28 mouse cellular contexts compared by ENCODE assay signal in the genomic region with DNA sequence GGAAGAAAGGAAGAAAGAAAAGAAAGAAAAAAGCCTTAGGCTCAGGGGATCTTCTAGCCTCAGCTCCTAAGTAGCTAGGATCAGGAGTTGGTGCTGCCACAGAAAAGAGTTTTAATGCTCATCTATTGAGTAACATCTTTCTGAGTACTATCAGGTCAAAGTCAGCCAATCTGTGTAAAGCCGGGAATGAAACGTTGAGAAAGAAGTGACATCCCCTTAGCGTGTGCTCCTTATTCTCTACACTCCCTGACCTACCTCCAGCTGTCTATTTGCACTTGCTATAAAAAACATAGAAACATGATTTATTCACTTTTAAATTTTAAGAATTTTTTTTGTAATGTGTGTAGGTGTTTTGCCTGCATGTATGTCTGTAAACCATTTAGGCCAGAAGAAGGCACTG.
"Had no signal": no experiment of that assay in that cellular context is flagged by ENCODE, and none has a peak within 500 bp of the region (broad histone marks: within the 10 kb centered on the region; RNA-seq: fewer than 3 reads in every experiment).

No protein-coding gene starts in this region.

- ATAC-seq: forebrain, embryonic 13.5 days; forebrain, embryonic 14.5 days; forebrain, embryonic 15.5 days; forebrain, embryonic 16.5 days; forebrain, postnatal 0 days had no signal

- DNase-seq: cerebellum, adult 8-10 months; cerebellum, adult 9-10 months; cerebellum, adult 9-11 months; cerebellum, postnatal 10 days; cerebellum, postnatal 14 days; cerebellum, postnatal 25 days; cerebellum, postnatal 36 days; embryo, embryonic 11 days; forebrain, postnatal 0 days; gastrocnemius, adult 2 months; gastrocnemius, postnatal 10 days; gastrocnemius, postnatal 14 days; gastrocnemius, postnatal 25 days; gastrocnemius, postnatal 36 days; heart, adult 11 months; heart, adult 18-20 months; heart, adult 2 months had no signal

- H3K36me3 ChIP-seq: embryonic facial prominence, embryonic 10.5 days; embryonic facial prominence, embryonic 12.5 days; embryonic facial prominence, embryonic 13.5 days; embryonic facial prominence, embryonic 15.5 days; forebrain, embryonic 10.5 days; forebrain, embryonic 12.5 days; forebrain, embryonic 15.5 days had no signal

- H3K9ac ChIP-seq: embryonic facial prominence, embryonic 12.5 days; embryonic facial prominence, embryonic 13.5 days; embryonic facial prominence, embryonic 15.5 days; forebrain, embryonic 12.5 days; forebrain, embryonic 13.5 days; forebrain, embryonic 15.5 days; forebrain, postnatal 0 days had no signal

- H3K27ac ChIP-seq: embryonic facial prominence, embryonic 10.5 days; embryonic facial prominence, embryonic 12.5 days; embryonic facial prominence, embryonic 13.5 days; embryonic facial prominence, embryonic 15.5 days; forebrain, embryonic 10.5 days; forebrain, embryonic 12.5 days; forebrain, embryonic 13.5 days; forebrain, embryonic 15.5 days; gastrocnemius, adult 2 months; heart, adult 2 months had no signal

- H3K4me3 ChIP-seq: embryonic facial prominence, embryonic 10.5 days; embryonic facial prominence, embryonic 12.5 days; embryonic facial prominence, embryonic 13.5 days; embryonic facial prominence, embryonic 15.5 days; erythroblast, embryonic 14.5 days; forebrain, embryonic 10.5 days; forebrain, embryonic 12.5 days; forebrain, embryonic 13.5 days; forebrain, embryonic 15.5 days; gastrocnemius, adult 2 months; heart, adult 2 months had no signal

- H3K9me3 ChIP-seq: embryonic facial prominence, embryonic 10.5 days; embryonic facial prominence, embryonic 12.5 days; embryonic facial prominence, embryonic 13.5 days; embryonic facial prominence, embryonic 15.5 days; forebrain, embryonic 10.5 days; forebrain, embryonic 12.5 days; forebrain, embryonic 13.5 days; forebrain, embryonic 15.5 days had no signal

- H3K4me2 ChIP-seq: embryonic facial prominence, embryonic 12.5 days; embryonic facial prominence, embryonic 13.5 days; embryonic facial prominence, embryonic 15.5 days; forebrain, embryonic 12.5 days; forebrain, embryonic 13.5 days; forebrain, embryonic 15.5 days had no signal

- H3K27me3 ChIP-seq: embryonic facial prominence, embryonic 12.5 days; embryonic facial prominence, embryonic 13.5 days; embryonic facial prominence, embryonic 15.5 days; forebrain, embryonic 12.5 days; forebrain, embryonic 13.5 days; forebrain, embryonic 15.5 days had no signal

- H3K4me1 ChIP-seq: embryonic facial prominence, embryonic 12.5 days had no signal
